Mouse (Mus musculus): ENCODE measurements around the gene Zfand2b. TPM values are rescaled to one million over a fixed set of nuclear protein-coding genes. Genes with fewer than 3 reads are reported as not detected.

The Zfand2b gene
- polyA plus RNA-seq, 1 experiment from 2014 or later = 33.2 TPM

GRCm38 (mm10) chr1:75208967-75209678 is 40.7 kb downstream of the Zfand2b start:
- ATAC-seq = no peak
- Histone ChIP-seq H3K27ac (no peak overlapping the region), H3K4me3 (peak overlapping the region; percentile 36), H3K36me3 (ENCODE audit: poor library complexity, severe bottlenecking) (peaks cover 24% of the 10 kb centered on the region), H3K4me2 (peak overlapping the region; percentile 92), H3K9me3 (replicated peaks) (no peaks in the 10 kb centered on the region), H3K27me3 (no peaks in the 10 kb centered on the region; the same call in 1 of the 2 replicates), H3K4me1 (peaks cover 42% of the 10 kb centered on the region), H3K9ac (peak overlapping the region; percentile 52)
- WGBS = 11% methylated on average over 34 of the region's 34 CpGs

- H3K9me3 ChIP-seq (replicated peaks) = no peaks in the 10 kb centered on the region
- no peak within 1 kb of the TSS for H3K27ac ChIP-seq
- H3K27me3 ChIP-seq = no peaks in the 10 kb centered on the region; the same call in 1 of the 2 replicates
- 6% methylated on average over 42 of the region's 42 CpGs for WGBS
- H3K4me3 ChIP-seq = peak within 1 kb of the TSS; percentile 97
- ATAC-seq = peak; percentile 98
- peaks cover 42% of the 10 kb centered on the region for H3K4me1 ChIP-seq
- H3K36me3 ChIP-seq (ENCODE audit: poor library complexity, severe bottlenecking) = peaks cover 37% of the 10 kb centered on the region
- H3K9ac ChIP-seq = peak within 1 kb of the TSS; percentile 93
- H3K4me2 ChIP-seq = peak within 1 kb of the TSS; percentile 92
Observed at GRCm38 (mm10) chr1:75210136-75211087, 42.0 kb downstream of the Zfand2b start, which contains the start of the genes Glb1l and Stk16. TSS of gene Glb1l (minus strand) at chr1:75210813. TSS of gene Stk16 (plus strand) at chr1:75210838.

- ATAC-seq = peak; percentile 14
- H3K4me1 ChIP-seq = peaks cover 42% of the 10 kb centered on the region
Observed at GRCm38 (mm10) chr1:75211141-75211708, 42.8 kb downstream of the Zfand2b start.

GRCm38 (mm10) chr1:75212542-75212941 is 44.1 kb downstream of the Zfand2b start:
- Histone ChIP-seq H3K4me2 (no peak overlapping the region), H3K4me3 (no peak overlapping the region), H3K9me3 (replicated peaks) (no peaks in the 10 kb centered on the region), H3K27ac (no peak overlapping the region), H3K4me1 (peaks cover 44% of the 10 kb centered on the region), H3K27me3 (peaks cover 21% of the 10 kb centered on the region), H3K36me3 (ENCODE audit: poor library complexity, severe bottlenecking) (peaks cover 46% of the 10 kb centered on the region), H3K9ac (no peak overlapping the region)
- ATAC-seq = no peak
- 88% methylated on average over 4 of the region's 4 CpGs for WGBS

More at GRCm38 (mm10) chr1:75211141-75211708, 42.8 kb downstream of the Zfand2b start:
- Histone ChIP-seq H3K4me3 (peak overlapping the region; percentile 97), H3K4me2 (peak overlapping the region; percentile 92), H3K27me3 (peaks cover 8% of the 10 kb centered on the region), H3K27ac (no peak overlapping the region), H3K9me3 (replicated peaks) (no peaks in the 10 kb centered on the region), H3K9ac (peak overlapping the region; percentile 93), H3K36me3 (ENCODE audit: poor library complexity, severe bottlenecking) (peaks cover 45% of the 10 kb centered on the region)
- WGBS = 14% methylated on average over 17 of the region's 17 CpGs

GRCm38 (mm10) chr1:75213096-75213495 is 44.6 kb downstream of the Zfand2b start:
- Histone ChIP-seq H3K4me1 (peaks cover 47% of the 10 kb centered on the region), H3K36me3 (ENCODE audit: poor library complexity, severe bottlenecking) (peaks cover 46% of the 10 kb centered on the region), H3K4me2 (no peak overlapping the region), H3K9ac (no peak overlapping the region), H3K27ac (no peak overlapping the region), H3K27me3 (peaks cover 26% of the 10 kb centered on the region), H3K4me3 (no peak overlapping the region), H3K9me3 (replicated peaks) (no peaks in the 10 kb centered on the region)
- ATAC-seq = no peak
- WGBS = 96% methylated on average over 7 of the region's 7 CpGs

GRCm38 (mm10) chr1:75214442-75214841 is 46.0 kb downstream of the Zfand2b start:
- WGBS = 84% methylated on average over 2 of the region's 2 CpGs
- no peak overlapping the region for H3K27ac ChIP-seq
- peaks cover 39% of the 10 kb centered on the region for H3K27me3 ChIP-seq
- peaks cover 46% of the 10 kb centered on the region for H3K36me3 ChIP-seq (ENCODE audit: poor library complexity, severe bottlenecking)
- peaks cover 48% of the 10 kb centered on the region for H3K4me1 ChIP-seq
- ATAC-seq = no peak
- no peak overlapping the region for H3K4me3 ChIP-seq
- no peak overlapping the region for H3K4me2 ChIP-seq
- no peaks in the 10 kb centered on the region for H3K9me3 ChIP-seq (replicated peaks)
- no peak overlapping the region for H3K9ac ChIP-seq

- 86% methylated on average over 5 of the region's 5 CpGs for WGBS
- no peak for ATAC-seq
- Histone ChIP-seq H3K4me1 (peaks cover 48% of the 10 kb centered on the region), H3K9ac (no peak overlapping the region), H3K27me3 (peaks cover 44% of the 10 kb centered on the region), H3K9me3 (replicated peaks) (no peaks in the 10 kb centered on the region), H3K4me3 (no peak overlapping the region), H3K27ac (no peak overlapping the region), H3K4me2 (no peak overlapping the region), H3K36me3 (ENCODE audit: poor library complexity, severe bottlenecking) (peaks cover 46% of the 10 kb centered on the region)
Observed at GRCm38 (mm10) chr1:75214886-75215285, 46.4 kb downstream of the Zfand2b start.

- Histone ChIP-seq H3K27me3 (peaks cover 53% of the 10 kb centered on the region), H3K4me2 (no peak overlapping the region), H3K4me3 (no peak overlapping the region), H3K36me3 (ENCODE audit: poor library complexity, severe bottlenecking) (peaks cover 46% of the 10 kb centered on the region), H3K9ac (no peak overlapping the region), H3K9me3 (replicated peaks) (no peaks in the 10 kb centered on the region), H3K4me1 (peaks cover 42% of the 10 kb centered on the region), H3K27ac (no peak overlapping the region)
- WGBS = 95% methylated on average over 9 of the region's 9 CpGs
- ATAC-seq = no peak
Observed at GRCm38 (mm10) chr1:75215785-75216184, 47.3 kb downstream of the Zfand2b start.

- ATAC-seq = no peak
- Histone ChIP-seq H3K9me3 (replicated peaks) (no peaks in the 10 kb centered on the region), H3K9ac (no peak overlapping the region), H3K4me1 (peaks cover 32% of the 10 kb centered on the region), H3K36me3 (ENCODE audit: poor library complexity, severe bottlenecking) (peaks cover 43% of the 10 kb centered on the region), H3K27ac (peak overlapping the region; percentile 19; the same call in 1 of the 2 replicates), H3K4me3 (0 out of 2 replicates have a peak overlapping the region, but pooled peaks have one; percentile 54), H3K27me3 (peaks cover 65% of the 10 kb centered on the region), H3K4me2 (peak overlapping the region; percentile 19; the same call in 1 of the 2 replicates)
- 82% methylated on average over 13 of the region's 13 CpGs for WGBS
Observed at GRCm38 (mm10) chr1:75216797-75217585, 48.5 kb downstream of the Zfand2b start.

GRCm38 (mm10) chr1:75217893-75218226 is 49.4 kb downstream of the Zfand2b start:
- Histone ChIP-seq H3K4me1 (peaks cover 23% of the 10 kb centered on the region), H3K27ac (peak overlapping the region; percentile 20; the same call in 1 of the 2 replicates), H3K4me3 (peak overlapping the region; percentile 54), H3K9ac (peak overlapping the region; percentile 65; the same call in 1 of the 2 replicates), H3K4me2 (peak overlapping the region; percentile 91), H3K9me3 (replicated peaks) (no peaks in the 10 kb centered on the region), H3K27me3 (peaks cover 73% of the 10 kb centered on the region), H3K36me3 (ENCODE audit: poor library complexity, severe bottlenecking) (peaks cover 34% of the 10 kb centered on the region)
- WGBS = 5% methylated on average over 6 of the region's 6 CpGs
- ATAC-seq = no peak
